Mouse (Mus musculus) lung, postnatal 0 days (tissue): ENCODE measurements around the gene Hmgb3. TPM values are rescaled to one million over a fixed set of nuclear protein-coding genes. Genes with fewer than 3 reads are reported as not detected.

Experiments
- ATAC-seq: fragments of 200-750 bp; cut with Nextera tagmentation; 2 replicates; pipeline ENCODE4 v1.8.0; 2017; ENCODE audit warnings: moderate library complexity
- DNase-seq: peaks from one replicate; pipeline ENCODE4 v3.0.0-alpha.2; 2016; ENCODE audit warnings: low spot score
- H3K27ac ChIP-seq: fragments of 300-500 bp; sonication (generic); 2 replicates; pipeline ENCODE4 v1.5.1; 2014; ENCODE audit warnings: antibody characterized with exemption, mild to moderate bottlenecking, low read length, mixed read lengths
- H3K27me3 ChIP-seq: fragments of 300-500 bp; sonication (generic); replicated peaks from 2 replicates; pipeline ENCODE4 v1.6.1; 2014; ENCODE audit warnings: low read length, mixed read lengths; ENCODE audit not compliant: insufficient read depth
- H3K36me3 ChIP-seq: fragments of 300-500 bp; sonication (generic); 2 replicates; pipeline ENCODE4 v1.6.1; 2014; ENCODE audit warnings: low read length, mixed read lengths; ENCODE audit not compliant: insufficient read depth
- H3K4me1 ChIP-seq: fragments of 300-500 bp; sonication (generic); 2 replicates; pipeline ENCODE4 v1.6.1; 2014; ENCODE audit warnings: antibody characterized with exemption, low read depth, low read length, mixed read lengths; ENCODE audit not compliant: insufficient read depth
- H3K4me2 ChIP-seq: fragments of 300-500 bp; sonication (generic); replicated peaks from 2 replicates; pipeline ENCODE4 v1.6.1; 2014; ENCODE audit warnings: low read depth, mild to moderate bottlenecking, low read length, moderate library complexity, mixed read lengths
- H3K4me3 ChIP-seq: fragments of 300-500 bp; sonication (generic); 2 replicates; pipeline ENCODE4 v1.5.1; 2014; ENCODE audit warnings: low read depth, low read length
- H3K9ac ChIP-seq: fragments of 300-500 bp; sonication (generic); replicated peaks from 2 replicates; pipeline ENCODE4 v1.6.1; 2014; ENCODE audit warnings: low read depth, mild to moderate bottlenecking
- H3K9me3 ChIP-seq: fragments of 300-500 bp; sonication (generic); 2 replicates; pipeline ENCODE4 v1.6.1; 2016; ENCODE audit warnings: low read length, mixed read lengths
- CTCF ChIP-seq: IDR thresholded peaks from 2 replicates; pipeline ENCODE4 v1.5.1; 2016; ENCODE audit warnings: antibody characterized with exemption, mild to moderate bottlenecking
- EP300 ChIP-seq: IDR thresholded peaks from 2 replicates; pipeline ENCODE4 v1.6.1; 2016; ENCODE audit warnings: antibody characterized with exemption, mild to moderate bottlenecking, control low read depth
- WGBS: fragments of 180-500 bp; shearing (Covaris S2); extraction: QIAGEN DNeasy Blood & Tissue Kit; methylation state at CpG from one replicate; pipeline ENCODE4 v1.1.7; 2014; 5-methylcytosine and 5-hydroxymethylcytosine counted together
- microRNA-seq: library from miRNA; unstranded; fragments of <30 nt; microRNA quantifications from one replicate; pipeline ENCODE4, GENCODE M21; 2016
- polyA plus RNA-seq: library from polyadenylated mRNA; unstranded; fragments of >200 nt; fragmentation: Nextera tagmentation; extraction: Ambion mirVana; gene quantifications from 2 replicates; pipeline ENCODE4 v1.2.1, GENCODE M21; 2015

The Hmgb3 gene
- polyA plus RNA-seq, 1 experiment from 2014 or later = 64.4 TPM

DNA sequence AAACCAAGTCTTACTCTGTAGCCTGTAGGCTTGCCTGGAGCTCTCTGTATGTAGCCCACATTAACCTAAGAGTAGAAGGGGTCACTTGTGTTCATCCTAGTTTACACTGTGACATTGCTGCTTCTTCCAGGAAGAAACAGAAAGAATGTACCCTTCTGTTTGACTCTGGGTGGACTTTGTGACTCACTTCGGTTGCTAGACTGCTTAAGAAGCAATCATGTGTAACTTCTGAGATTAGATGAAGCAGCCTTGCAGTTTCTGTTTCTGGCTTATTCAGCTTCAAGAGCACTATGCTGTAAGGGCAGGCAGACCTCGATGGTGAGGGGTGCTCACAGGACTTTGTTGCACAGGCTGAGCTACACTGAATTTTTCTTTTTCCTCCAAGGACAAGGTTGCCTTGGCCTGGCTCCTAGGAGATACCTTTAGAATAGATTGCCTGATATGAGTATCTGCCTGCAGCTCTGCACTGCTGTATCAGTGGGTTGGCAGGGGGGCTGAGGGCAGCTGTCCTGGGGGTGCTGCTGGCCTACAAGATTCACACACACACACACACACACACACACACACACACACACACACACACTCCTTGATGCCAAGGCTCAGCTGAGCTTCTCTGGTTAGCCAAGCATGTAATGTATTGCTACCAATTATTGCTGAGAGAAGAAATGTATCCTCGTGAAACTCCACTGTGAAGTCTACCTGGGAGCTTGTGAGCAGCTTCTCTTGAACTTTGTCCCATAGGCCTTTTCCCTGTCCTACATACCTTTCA, 17.6 kb downstream of the Hmgb3 start:
- Histone ChIP-seq H3K9me3 (no peaks in the 10 kb centered on the region), H3K36me3 (no peaks in the 10 kb centered on the region), H3K27ac (no peak overlapping the region), H3K4me2 (no peak overlapping the region), H3K9ac (no peak overlapping the region), H3K4me1 (no peaks in the 10 kb centered on the region), H3K4me3 (no peak overlapping the region), H3K27me3 (no peaks in the 10 kb centered on the region)
- TF ChIP-seq EP300 (no peak), CTCF (no peak)
- WGBS = 59% methylated on average over 3 of the region's 3 CpGs
- ATAC-seq = no peak
- peak; percentile 12 for DNase-seq

DNA sequence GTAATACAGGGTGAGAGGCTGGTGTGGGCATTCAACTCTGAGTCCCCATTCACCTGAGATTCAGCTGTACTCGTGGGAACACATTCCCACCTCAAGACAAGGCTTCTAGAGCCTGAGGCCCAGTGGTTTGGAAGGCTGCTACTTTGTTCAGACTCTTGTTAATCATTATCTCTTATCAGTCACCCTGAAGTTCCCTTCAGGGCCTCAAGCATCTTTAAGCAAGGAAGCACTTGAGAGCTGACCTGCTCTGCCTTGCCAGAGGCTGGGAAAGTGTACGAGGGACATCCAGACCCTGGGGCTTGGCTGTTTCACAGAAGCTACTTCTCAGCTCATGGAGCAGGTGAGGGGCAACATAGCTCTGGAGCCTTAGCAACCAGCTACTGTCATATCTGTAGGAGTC, 19.8 kb downstream of the Hmgb3 start:
- 31% methylated on average over 2 of the region's 2 CpGs for WGBS
- H3K9ac ChIP-seq = no peak overlapping the region
- no peak overlapping the region for H3K27ac ChIP-seq
- no peaks in the 10 kb centered on the region for H3K4me1 ChIP-seq
- H3K9me3 ChIP-seq = no peaks in the 10 kb centered on the region
- peak; percentile 54 for DNase-seq
- no peaks in the 10 kb centered on the region for H3K36me3 ChIP-seq
- H3K27me3 ChIP-seq = no peaks in the 10 kb centered on the region
- H3K4me2 ChIP-seq = no peak overlapping the region
- TF ChIP-seq CTCF (no peak), EP300 (no peak)
- H3K4me3 ChIP-seq = no peak overlapping the region
- peak; percentile 54 for ATAC-seq

DNA sequence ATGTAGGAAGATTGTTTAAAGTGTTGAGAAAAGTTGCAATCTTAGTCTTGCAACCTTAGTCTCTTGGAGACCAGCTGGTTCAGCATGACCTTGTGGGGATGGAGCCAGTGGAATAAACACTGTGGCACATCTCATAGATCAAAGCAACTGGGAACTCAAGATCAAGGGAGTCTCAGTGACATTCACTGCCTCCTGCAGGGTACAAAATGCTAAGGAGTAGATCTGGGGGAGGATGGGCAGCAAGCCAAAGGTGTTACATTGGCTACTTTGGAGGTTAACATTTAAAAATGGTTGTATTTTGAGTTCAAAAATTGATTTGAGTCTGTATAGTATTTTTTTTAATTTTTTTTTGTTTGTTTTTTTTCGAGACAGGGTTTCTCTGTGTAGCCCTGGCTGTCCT, 33.5 kb downstream of the Hmgb3 start:
- H3K9ac ChIP-seq = no peak overlapping the region
- H3K36me3 ChIP-seq = no peaks in the 10 kb centered on the region
- WGBS = 67% methylated on average over 1 of the region's 1 CpGs
- DNase-seq (no peak), ATAC-seq (no peak)
- H3K4me2 ChIP-seq = no peak overlapping the region
- no peaks in the 10 kb centered on the region for H3K9me3 ChIP-seq
- H3K4me3 ChIP-seq = no peak overlapping the region
- H3K27me3 ChIP-seq = no peaks in the 10 kb centered on the region
- no peak overlapping the region for H3K27ac ChIP-seq
- H3K4me1 ChIP-seq = no peaks in the 10 kb centered on the region
- TF ChIP-seq CTCF = no peak
- no peak for TF ChIP-seq EP300

DNA sequence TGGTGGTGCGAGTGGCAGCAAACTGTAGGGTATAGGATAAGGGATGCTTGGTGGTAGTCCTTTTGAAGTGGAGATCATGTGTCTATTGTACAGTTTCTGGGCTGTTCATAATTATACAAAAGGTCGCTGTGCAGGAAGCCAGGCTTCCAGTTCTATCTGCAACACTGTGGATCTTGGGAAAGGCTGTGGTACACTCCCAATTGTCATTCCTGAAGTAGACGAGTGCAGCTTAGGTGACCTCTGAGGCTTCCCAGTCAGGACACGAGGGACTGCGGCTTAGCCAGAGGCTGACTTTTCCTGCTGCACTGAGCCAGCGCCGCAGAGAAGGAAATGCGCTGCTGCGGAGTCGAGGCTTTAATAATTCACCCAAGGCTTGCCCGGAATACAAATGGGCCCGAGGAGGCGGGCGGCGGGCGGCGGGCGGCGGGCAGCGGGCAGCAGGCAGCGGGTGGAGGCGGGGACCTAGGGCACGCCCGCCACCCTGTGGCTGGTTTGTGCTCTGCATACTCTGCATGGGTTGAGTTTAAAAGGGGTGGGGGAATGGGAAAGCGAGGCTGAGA, 45.4 kb downstream of the Hmgb3 start:
- Histone ChIP-seq H3K4me1 (no peaks in the 10 kb centered on the region), H3K4me3 (no peak overlapping the region), H3K9me3 (no peaks in the 10 kb centered on the region), H3K36me3 (no peaks in the 10 kb centered on the region), H3K27ac (no peak overlapping the region), H3K9ac (no peak overlapping the region), H3K4me2 (peak overlapping the region; percentile 42), H3K27me3 (no peaks in the 10 kb centered on the region)
- TF ChIP-seq EP300 = no peak
- TF ChIP-seq CTCF = peak; percentile 70
- DNase-seq = peak; percentile 64
- 12% methylated on average over 21 of the region's 25 CpGs for WGBS
- peak; percentile 65 for ATAC-seq

Small RNA genes within 50 kb of the gene (microRNA-seq; reads per million reads assigned to microRNA genes)
- gene Gm23945 = not detected

Other genes starting within 250 kb of the Hmgb3 start
- 7.6 TPM in 2 replicates for gene Mtmr1, start 191.2 kb upstream of the Hmgb3 start, polyA plus RNA-seq
- gene Cd99l2, start 63.1 kb upstream of the Hmgb3 start, polyA plus RNA-seq = 17.0 and 21.1 TPM in 2 replicates
- 0.05 TPM in 1 of 2 replicates, not detected in the other for gene Gpr50, start 107.7 kb downstream of the Hmgb3 start, polyA plus RNA-seq